Mouse (Mus musculus) ES-Bruce4 (cell line): Measurements from ENCODE around the gene Nprl2.

Experiments used
- CTCF ChIP-seq: IDR thresholded peaks from one replicate; pipeline ENCODE4 v1.8.1; 2011; ENCODE audit warnings: low read depth, low read length
- EP300 ChIP-seq: IDR thresholded peaks from 2 replicates; pipeline ENCODE4 v1.6.1; 2011; ENCODE audit warnings: low read depth, low read length; ENCODE audit not compliant: insufficient read depth
- POLR2A ChIP-seq: IDR thresholded peaks from one replicate; pipeline ENCODE4 v1.8.1; 2011; ENCODE audit warnings: low read length; ENCODE audit not compliant: insufficient read depth

GRCm38 (mm10) chr9:107533791-107534407, 8.1 kb upstream of the Nprl2 start, which contains the start of gene Tmem115:
- TF ChIP-seq POLR2A (no peak), CTCF (no peak), EP300 (no peak)
